Mouse (Mus musculus) heart, embryonic 15.5 days (tissue): ENCODE data around the gene Zfp874a. TPM values are rescaled to one million over a fixed set of nuclear protein-coding genes. Genes with fewer than 3 reads are reported as not detected.
A peak's percentile ranks its signal among the peaks of the same experiment; 100 is the strongest.
"Not testable (repeated sequence)": the region's sequence is repeated elsewhere in the genome, so short reads cannot be mapped to it uniquely, and the experiment has no call there.

Experiments used
- ATAC-seq: fragments of 200-750 bp; cut with Nextera tagmentation; replicated peaks from 2 replicates; pipeline ENCODE4 v1.8.0; 2017; ENCODE audit warnings: low read depth, moderate TSS enrichment; ENCODE audit not compliant: insufficient number of reproducible peaks, insufficient read depth, low FRiP score
- H3K27ac ChIP-seq: fragments of 300-500 bp; sonication (generic); 2 replicates; pipeline ENCODE4 v1.5.1; 2015; ENCODE audit warnings: mild to moderate bottlenecking, inconsistent platforms
- H3K27me3 ChIP-seq: fragments of 300-500 bp; sonication (generic); 2 replicates; pipeline ENCODE4 v1.6.1; 2015; ENCODE audit warnings: inconsistent platforms
- H3K36me3 ChIP-seq: fragments of 300-500 bp; sonication (generic); 2 replicates; pipeline ENCODE4 v1.6.1; 2015; ENCODE audit warnings: mild to moderate bottlenecking, inconsistent platforms
- H3K4me1 ChIP-seq: fragments of 300-500 bp; sonication (generic); replicated peaks from 2 replicates; pipeline ENCODE4 v1.6.1; 2015; ENCODE audit warnings: inconsistent platforms
- H3K4me2 ChIP-seq: fragments of 300-500 bp; sonication (generic); 2 replicates; pipeline ENCODE4 v1.6.1; 2015; ENCODE audit warnings: inconsistent platforms, mild to moderate bottlenecking, moderate library complexity
- H3K4me3 ChIP-seq: fragments of 300-500 bp; sonication (generic); 2 replicates; pipeline ENCODE4 v1.5.1; 2015; ENCODE audit warnings: mild to moderate bottlenecking, inconsistent platforms
- H3K9ac ChIP-seq: fragments of 300-500 bp; sonication (generic); 2 replicates; pipeline ENCODE4 v1.6.1; 2015; ENCODE audit warnings: mild to moderate bottlenecking, inconsistent platforms
- H3K9me3 ChIP-seq: fragments of 300-500 bp; sonication (generic); replicated peaks from 2 replicates; pipeline ENCODE4 v1.6.1; 2016; ENCODE audit warnings: inconsistent platforms
- WGBS: fragments of 180-500 bp; shearing (Covaris S2); methylation state at CpG from one replicate; pipeline ENCODE4 v1.1.7; 2015; ENCODE audit warnings: mixed read lengths; 5-methylcytosine and 5-hydroxymethylcytosine counted together
- polyA plus RNA-seq: library from polyadenylated mRNA; unstranded; fragments of >200 nt; fragmentation: Nextera tagmentation; extraction: Ambion mirVana; gene quantifications from 2 replicates; pipeline ENCODE4 v1.2.1, GENCODE M21; 2015

The Zfp874a gene
- polyA plus RNA-seq, 1 experiment from 2014 or later: 5.9 TPM

- not testable (repeated sequence) for ATAC-seq, H3K9me3 ChIP-seq, H3K4me3 ChIP-seq, H3K4me1 ChIP-seq, H3K9ac ChIP-seq, H3K27ac ChIP-seq, H3K4me2 ChIP-seq, H3K27me3 ChIP-seq
- H3K36me3 ChIP-seq: peaks cover 12% of the 10 kb centered on the region; the same call in 1 of the 2 replicates
- 88% methylated on average over 1 of the region's 3 CpGs for WGBS
These were observed 14.3 kb downstream of the Zfp874a start for GRCm38 (mm10) chr13:67437095-67437494.

- no peaks in the 10 kb centered on the region for H3K36me3 ChIP-seq
- H3K9ac ChIP-seq: no peak overlapping the region
- H3K27ac ChIP-seq: no peak overlapping the region
- no peak overlapping the region for H3K4me2 ChIP-seq
- H3K4me3 ChIP-seq: no peak overlapping the region
- H3K4me1 ChIP-seq: no peaks in the 10 kb centered on the region
- no peak for ATAC-seq
- H3K27me3 ChIP-seq: no peaks in the 10 kb centered on the region
- no peaks in the 10 kb centered on the region for H3K9me3 ChIP-seq
- 78% methylated on average over 3 of the region's 3 CpGs for WGBS
These were observed 23.3 kb downstream of the Zfp874a start for GRCm38 (mm10) chr13:67428116-67428515.

GRCm38 (mm10) chr13:67425699-67426098, 25.7 kb downstream of the Zfp874a start:
- H3K9me3 ChIP-seq, H3K4me2 ChIP-seq, H3K4me3 ChIP-seq, H3K9ac ChIP-seq, H3K36me3 ChIP-seq, ATAC-seq, H3K27me3 ChIP-seq, H3K27ac ChIP-seq, H3K4me1 ChIP-seq: not testable (repeated sequence)

GRCm38 (mm10) chr13:67422532-67422931, 28.9 kb downstream of the Zfp874a start:
- not testable (repeated sequence) for H3K9ac ChIP-seq, H3K4me3 ChIP-seq, H3K27ac ChIP-seq, H3K4me2 ChIP-seq, H3K36me3 ChIP-seq, H3K27me3 ChIP-seq, H3K9me3 ChIP-seq, H3K4me1 ChIP-seq, ATAC-seq
- WGBS: 70% methylated on average over 2 of the region's 2 CpGs

DNA sequence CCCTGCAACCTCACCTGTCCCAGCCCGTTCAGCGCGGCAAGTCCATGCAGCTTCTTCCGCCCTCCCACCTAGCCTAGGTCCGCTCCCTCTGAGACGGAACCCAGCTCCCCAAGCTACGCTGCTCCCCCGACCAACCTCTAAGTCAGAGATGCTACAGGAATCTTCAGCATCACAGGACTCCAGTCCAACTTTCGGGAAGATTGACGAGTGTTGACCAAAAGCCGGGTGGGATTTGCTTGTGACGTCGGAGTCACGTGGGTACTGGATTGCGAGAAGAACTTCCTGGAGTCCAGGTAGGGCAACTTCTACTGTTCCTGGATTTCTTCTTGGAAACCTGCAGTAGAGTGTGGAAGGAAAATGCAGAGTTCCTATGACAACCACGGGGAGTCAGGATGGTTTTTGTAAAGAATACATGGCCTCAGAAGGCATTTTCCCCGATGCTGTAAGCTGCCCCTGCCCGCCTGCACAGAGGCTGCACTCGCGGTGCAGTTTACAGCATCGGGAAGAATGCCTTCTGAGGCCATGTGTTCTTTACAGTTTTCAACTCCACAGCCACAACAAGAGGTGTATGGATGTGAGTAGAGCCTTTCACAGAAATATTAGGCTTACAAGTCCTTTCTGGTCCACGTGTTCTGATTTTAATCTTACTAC, 30.1 kb downstream of the Zfp874a start, which contains the start of gene Zfp459:
Gene Zfp459, minus strand, starts transcription at position 212 of the 651 bp plus-strand sequence.
- peak within 1 kb of the TSS; percentile 81 for H3K4me2 ChIP-seq
- no peaks in the 10 kb centered on the region for H3K36me3 ChIP-seq
- H3K27me3 ChIP-seq: peaks cover 2% of the 10 kb centered on the region; the same call in 1 of the 2 replicates
- H3K4me3 ChIP-seq: peak within 1 kb of the TSS; percentile 57
- peaks cover 7% of the 10 kb centered on the region; the same call in 1 of the 2 replicates for H3K4me1 ChIP-seq
- ATAC-seq: no peak
- WGBS: under 1% methylated on average over 22 of the region's 22 CpGs
- peak within 1 kb of the TSS; percentile 38 for H3K9ac ChIP-seq
- H3K9me3 ChIP-seq: no peaks in the 10 kb centered on the region
- no peak within 1 kb of the TSS for H3K27ac ChIP-seq

GRCm38 (mm10) chr13:67420558-67421206, 30.7 kb downstream of the Zfp874a start:
- H3K4me1 ChIP-seq: peaks cover 7% of the 10 kb centered on the region; the same call in 1 of the 2 replicates
- peak overlapping the region; percentile 38 for H3K9ac ChIP-seq
- no peak for ATAC-seq
- no peak overlapping the region for H3K27ac ChIP-seq
- H3K9me3 ChIP-seq: no peaks in the 10 kb centered on the region
- peak overlapping the region; percentile 57 for H3K4me3 ChIP-seq
- H3K4me2 ChIP-seq: peak overlapping the region; percentile 81
- 33% methylated on average over 11 of the region's 11 CpGs for WGBS
- peaks cover 2% of the 10 kb centered on the region; the same call in 1 of the 2 replicates for H3K27me3 ChIP-seq
- no peaks in the 10 kb centered on the region for H3K36me3 ChIP-seq

- Histone ChIP-seq H3K9me3 (no peaks in the 10 kb centered on the region), H3K27me3 (peaks cover 2% of the 10 kb centered on the region; the same call in 1 of the 2 replicates), H3K27ac (no peak overlapping the region), H3K9ac (no peak overlapping the region), H3K36me3 (no peaks in the 10 kb centered on the region), H3K4me2 (no peak overlapping the region), H3K4me1 (peaks cover 7% of the 10 kb centered on the region; the same call in 1 of the 2 replicates), H3K4me3 (no peak overlapping the region)
- ATAC-seq: no peak
- WGBS: 85% methylated on average over 3 of the region's 3 CpGs
These were observed 34.6 kb downstream of the Zfp874a start for GRCm38 (mm10) chr13:67416811-67417210.

GRCm38 (mm10) chr13:67415759-67416158, 35.7 kb downstream of the Zfp874a start:
- Histone ChIP-seq H3K4me1 (peaks cover 1% of the 10 kb centered on the region; the same call in 1 of the 2 replicates), H3K9ac (no peak overlapping the region), H3K4me3 (no peak overlapping the region), H3K36me3 (no peaks in the 10 kb centered on the region), H3K27me3 (peaks cover 2% of the 10 kb centered on the region; the same call in 1 of the 2 replicates), H3K9me3 (no peaks in the 10 kb centered on the region), H3K27ac (no peak overlapping the region), H3K4me2 (no peak overlapping the region)
- no peak for ATAC-seq
- whole genome bisulfite sequencing: 85% methylated on average over 6 of the region's 6 CpGs

DNA sequence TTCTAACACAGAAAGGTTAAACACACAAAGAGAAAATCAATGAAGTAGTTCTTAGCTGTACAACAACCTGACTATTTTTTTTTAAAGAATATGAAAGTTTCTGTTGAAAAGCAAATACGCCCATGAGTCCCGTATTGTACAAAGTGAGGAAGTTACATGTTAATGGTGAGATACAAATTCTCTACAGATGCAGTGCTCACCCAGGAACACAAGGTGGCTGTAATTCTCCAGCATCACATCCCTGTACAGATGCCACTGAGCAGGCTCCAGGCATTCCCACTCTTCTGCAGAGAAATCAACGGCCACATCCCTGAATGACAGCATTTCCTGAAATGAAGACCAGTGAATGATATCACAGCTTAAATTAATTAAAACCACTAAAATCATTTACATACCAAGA, 37.8 kb downstream of the Zfp874a start:
- not testable (repeated sequence) for H3K27ac ChIP-seq, H3K27me3 ChIP-seq, H3K9me3 ChIP-seq, H3K4me3 ChIP-seq, H3K9ac ChIP-seq, H3K4me2 ChIP-seq, H3K36me3 ChIP-seq, H3K4me1 ChIP-seq, ATAC-seq
- 64% methylated on average over 3 of the region's 3 CpGs for WGBS

DNA sequence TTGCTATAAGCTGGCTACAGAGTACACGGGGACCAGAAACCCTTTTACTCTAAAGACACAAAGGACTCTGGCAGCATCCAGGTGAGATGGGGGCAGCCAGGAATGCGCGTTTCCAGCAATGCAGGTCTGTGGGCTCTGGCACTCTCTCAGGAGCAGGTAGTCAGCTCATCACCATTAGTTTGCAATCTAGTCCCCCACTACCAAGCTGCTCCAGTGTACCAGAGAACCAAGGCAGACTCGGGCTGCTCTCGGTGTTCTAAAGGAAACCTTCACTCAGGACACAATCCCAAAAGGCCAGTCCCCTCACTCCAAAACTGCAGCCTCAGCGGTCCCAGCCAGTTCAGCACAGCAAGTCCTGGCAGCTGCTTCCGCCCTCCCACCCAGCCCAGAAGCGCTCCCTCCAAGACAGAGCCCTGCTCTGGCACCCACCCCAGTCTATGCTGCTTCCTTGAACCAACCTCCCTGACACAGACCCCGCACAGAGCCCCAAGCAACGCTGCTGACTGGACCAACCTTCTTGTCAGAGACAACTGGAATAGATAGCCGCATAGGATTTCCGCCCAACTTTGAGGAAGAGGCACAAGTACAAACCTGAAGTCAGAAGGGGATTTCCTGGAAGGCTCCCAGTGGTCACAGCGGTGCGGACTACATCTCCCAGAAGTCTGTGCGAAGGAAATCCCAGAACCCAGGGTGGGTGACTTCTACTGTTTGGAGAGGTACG, 52.1 kb downstream of the Zfp874a start, which contains the start of gene Zfp429:
Gene Zfp429, minus strand, starts transcription at position 637 of the 721 bp plus-strand sequence.
- H3K4me1 ChIP-seq, H3K9me3 ChIP-seq, H3K27me3 ChIP-seq, H3K36me3 ChIP-seq: not testable (repeated sequence)
- peak within 1 kb of the TSS; percentile 62; the same call in 1 of the 2 replicates for H3K27ac ChIP-seq
- H3K4me3 ChIP-seq: peak within 1 kb of the TSS; percentile 76
- H3K9ac ChIP-seq: peak within 1 kb of the TSS; percentile 67
- peak within 1 kb of the TSS; percentile 62 for H3K4me2 ChIP-seq
- peak; percentile 91 for ATAC-seq
- 5% methylated on average over 16 of the region's 16 CpGs for WGBS

DNA sequence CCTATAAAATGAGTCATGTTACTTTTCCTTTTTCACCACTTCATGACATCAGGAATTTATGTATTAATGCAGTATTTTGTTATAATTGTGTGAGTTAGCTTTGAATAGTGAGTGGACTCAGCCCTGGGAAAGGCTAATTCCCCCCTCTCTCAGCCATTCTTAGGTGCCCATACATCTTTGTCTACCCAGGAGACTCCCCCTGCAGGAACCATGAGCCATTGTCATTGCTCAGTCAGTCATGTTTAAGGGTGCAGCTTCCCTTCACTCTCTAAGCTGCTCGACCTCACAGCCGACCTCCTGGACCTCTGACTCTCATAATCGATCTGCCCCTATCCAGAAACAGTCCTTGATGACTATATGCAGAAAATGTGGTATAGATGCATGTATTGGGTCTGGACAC, 75.2 kb downstream of the Zfp874a start:
- not testable (repeated sequence) for H3K9ac ChIP-seq, ATAC-seq, H3K9me3 ChIP-seq, H3K4me3 ChIP-seq, H3K36me3 ChIP-seq, H3K4me1 ChIP-seq, H3K27me3 ChIP-seq, H3K4me2 ChIP-seq, H3K27ac ChIP-seq
- 74% methylated on average over 3 of the region's 3 CpGs for WGBS
